ENCODE assay signal across 20 mouse cellular contexts in genomic region chr4:98461804-98462341, GRCm38 (mm10).
DNase-seq lines count a peak whose midpoint lies in the region; ATAC-seq and TF ChIP-seq lines count a peak whose summit lies in the region.
"Had no signal": no experiment of that assay in that cellular context is flagged by ENCODE, and none has a peak within 500 bp of the region (broad histone marks: within the 10 kb centered on the region; RNA-seq: fewer than 3 reads in every experiment).

No protein-coding gene starts in this region.

- ATAC-seq in hindbrain, embryonic 12.5 days (ENCODE audit: low FRiP score): 0 out of 2 replicates have a peak, but pooled peaks have one; percentile 43
- ATAC-seq in hindbrain, embryonic 11.5 days (ENCODE audit: low FRiP score): no peak
- ATAC-seq in midbrain, embryonic 13.5 days: peak; percentile 37; the same call in 1 of the 2 replicates
- ATAC-seq in midbrain, embryonic 15.5 days (replicated peaks): no peak
- ATAC-seq in limb, embryonic 15.5 days (ENCODE audit: insufficient number of reproducible peaks, low FRiP score, low TSS enrichment, low read depth): 0 out of 2 replicates have a peak, but pooled peaks have one; percentile 30
- ATAC-seq: CD4-positive, CD25-positive, alpha-beta regulatory T cell, adult 4 months; forebrain, embryonic 16.5 days had no signal

- H3K9me3 ChIP-seq in hindbrain, embryonic 12.5 days (replicated peaks): no peaks in the 10 kb centered on the region
- H3K9me3 ChIP-seq in hindbrain, embryonic 11.5 days (ENCODE audit: control insufficient read depth, low read length): no peaks in the 10 kb centered on the region
- H3K9me3 ChIP-seq in midbrain, embryonic 13.5 days: no peaks in the 10 kb centered on the region
- no peaks in the 10 kb centered on the region for H3K9me3 ChIP-seq in midbrain, embryonic 15.5 days
- H3K9me3 ChIP-seq in limb, embryonic 15.5 days: no peaks in the 10 kb centered on the region
- H3K9me3 ChIP-seq: heart, embryonic 13.5 days had no signal

- H3K4me1 ChIP-seq in hindbrain, embryonic 12.5 days: no peaks in the 10 kb centered on the region
- no peaks in the 10 kb centered on the region for H3K4me1 ChIP-seq in hindbrain, embryonic 11.5 days (replicated peaks; ENCODE audit: control insufficient read depth, insufficient read depth, low read length)
- H3K4me1 ChIP-seq in midbrain, embryonic 13.5 days (replicated peaks): no peaks in the 10 kb centered on the region
- H3K4me1 ChIP-seq in midbrain, embryonic 15.5 days: no peaks in the 10 kb centered on the region
- no peaks in the 10 kb centered on the region for H3K4me1 ChIP-seq in limb, embryonic 15.5 days
- H3K4me1 ChIP-seq: heart, embryonic 13.5 days had no signal

- H3K36me3 ChIP-seq in hindbrain, embryonic 12.5 days: peaks cover 3% of the 10 kb centered on the region; the same call in 1 of the 2 replicates
- no peaks in the 10 kb centered on the region for H3K36me3 ChIP-seq in hindbrain, embryonic 11.5 days (ENCODE audit: control insufficient read depth, insufficient read depth, low read length)
- H3K36me3 ChIP-seq in midbrain, embryonic 13.5 days: no peaks in the 10 kb centered on the region
- H3K36me3 ChIP-seq in midbrain, embryonic 15.5 days (replicated peaks): no peaks in the 10 kb centered on the region
- H3K36me3 ChIP-seq in limb, embryonic 15.5 days: peaks cover under 1% of the 10 kb centered on the region; the same call in 1 of the 2 replicates
- H3K36me3 ChIP-seq: G1E had no signal

- no peak for DNase-seq in hindbrain, embryonic 11.5 days (ENCODE audit: low spot score)
- DNase-seq in frontal cortex, postnatal 10 days (ENCODE audit: low spot score in 2 of 2): no peak
- no peak for DNase-seq in layer of hippocampus, adult 2 months (ENCODE audit: low spot score in 2 of 2)
- DNase-seq: adrenal gland, adult 8-10 months; adrenal gland, postnatal 36 days; B cell, adult 2 months; cerebellum, adult 2 months; cerebellum, postnatal 10 days; gastrocnemius, adult 2 months; gastrocnemius, postnatal 25 days; heart, postnatal 4 days had no signal

- no peak overlapping the region for H3K4me3 ChIP-seq in hindbrain, embryonic 12.5 days
- no peak overlapping the region for H3K4me3 ChIP-seq in hindbrain, embryonic 11.5 days (ENCODE audit: low read depth, low read length)
- no peak overlapping the region for H3K4me3 ChIP-seq in midbrain, embryonic 13.5 days (replicated peaks)
- no peak overlapping the region for H3K4me3 ChIP-seq in midbrain, embryonic 15.5 days
- H3K4me3 ChIP-seq in limb, embryonic 15.5 days: no peak overlapping the region
- H3K4me3 ChIP-seq in layer of hippocampus, adult 2 months: no peak overlapping the region
- H3K4me3 ChIP-seq: gastrocnemius, adult 2 months; heart, embryonic 13.5 days had no signal

- no peak for TF ChIP-seq CTCF in layer of hippocampus, adult 2 months (conservative IDR thresholded peaks at IDR 0.05)

- 93% methylated on average over 2 of the region's 2 CpGs for WGBS in hindbrain, embryonic 12.5 days
- WGBS in hindbrain, embryonic 11.5 days: 92% methylated on average over 2 of the region's 2 CpGs
- WGBS in midbrain, embryonic 13.5 days: 96% methylated on average over 2 of the region's 2 CpGs
- WGBS in midbrain, embryonic 15.5 days: 95% methylated on average over 2 of the region's 2 CpGs
- WGBS in limb, embryonic 15.5 days: 92% methylated on average over 2 of the region's 2 CpGs

- H3K4me2 ChIP-seq in hindbrain, embryonic 12.5 days (replicated peaks): no peak overlapping the region
- no peak overlapping the region for H3K4me2 ChIP-seq in hindbrain, embryonic 11.5 days (replicated peaks; ENCODE audit: low read depth, low read length)
- H3K4me2 ChIP-seq in midbrain, embryonic 13.5 days (replicated peaks): no peak overlapping the region
- no peak overlapping the region for H3K4me2 ChIP-seq in midbrain, embryonic 15.5 days
- no peak overlapping the region for H3K4me2 ChIP-seq in limb, embryonic 15.5 days
- H3K4me2 ChIP-seq: heart, embryonic 13.5 days; hindbrain, embryonic 14.5 days had no signal

- H3K27me3 ChIP-seq in hindbrain, embryonic 12.5 days: no peaks in the 10 kb centered on the region
- H3K27me3 ChIP-seq in hindbrain, embryonic 11.5 days (ENCODE audit: control insufficient read depth, insufficient read depth, low read length): no peaks in the 10 kb centered on the region
- no peaks in the 10 kb centered on the region for H3K27me3 ChIP-seq in midbrain, embryonic 13.5 days
- H3K27me3 ChIP-seq in midbrain, embryonic 15.5 days (replicated peaks): no peaks in the 10 kb centered on the region
- H3K27me3 ChIP-seq in limb, embryonic 15.5 days: no peaks in the 10 kb centered on the region
- H3K27me3 ChIP-seq: heart, embryonic 13.5 days had no signal

- no peak overlapping the region for H3K27ac ChIP-seq in hindbrain, embryonic 12.5 days
- no peak overlapping the region for H3K27ac ChIP-seq in hindbrain, embryonic 11.5 days (ENCODE audit: low read depth, low read length)
- H3K27ac ChIP-seq in midbrain, embryonic 13.5 days: no peak overlapping the region
- no peak overlapping the region for H3K27ac ChIP-seq in midbrain, embryonic 15.5 days
- H3K27ac ChIP-seq in limb, embryonic 15.5 days: no peak overlapping the region
- no peak overlapping the region for H3K27ac ChIP-seq in layer of hippocampus, adult 2 months
- H3K27ac ChIP-seq: gastrocnemius, adult 2 months; heart, embryonic 13.5 days; hindbrain, embryonic 14.5 days had no signal

- no peak overlapping the region for H3K9ac ChIP-seq in hindbrain, embryonic 12.5 days
- no peak overlapping the region for H3K9ac ChIP-seq in hindbrain, embryonic 11.5 days (ENCODE audit: low read depth, low read length)
- H3K9ac ChIP-seq in midbrain, embryonic 13.5 days (replicated peaks): no peak overlapping the region
- no peak overlapping the region for H3K9ac ChIP-seq in midbrain, embryonic 15.5 days
- no peak overlapping the region for H3K9ac ChIP-seq in limb, embryonic 15.5 days
- H3K9ac ChIP-seq: heart, embryonic 13.5 days; hindbrain, embryonic 14.5 days had no signal

Comparison
In these comparisons a context has a peak if more than half of its experiments do, and no peak if none do; other contexts are left out.
1. ATAC-seq: peak in hindbrain, embryonic 12.5 days (single experiment), midbrain, embryonic 13.5 days (single experiment) and limb, embryonic 15.5 days (single experiment); none in hindbrain, embryonic 11.5 days (single experiment) and midbrain, embryonic 15.5 days (single experiment).